Mouse (Mus musculus) c-Kit-positive CD71-positive TER-119-negative erythroid progenitor cells, embryonic 14.5 days (primary cell): ENCODE measurements around the gene Xylt1.

Source experiments
- DNase-seq: peaks from one replicate; pipeline ENCODE4 v3.0.0-alpha.2; 2013; ENCODE audit warnings: low read depth

Gene Xylt1

DNA sequence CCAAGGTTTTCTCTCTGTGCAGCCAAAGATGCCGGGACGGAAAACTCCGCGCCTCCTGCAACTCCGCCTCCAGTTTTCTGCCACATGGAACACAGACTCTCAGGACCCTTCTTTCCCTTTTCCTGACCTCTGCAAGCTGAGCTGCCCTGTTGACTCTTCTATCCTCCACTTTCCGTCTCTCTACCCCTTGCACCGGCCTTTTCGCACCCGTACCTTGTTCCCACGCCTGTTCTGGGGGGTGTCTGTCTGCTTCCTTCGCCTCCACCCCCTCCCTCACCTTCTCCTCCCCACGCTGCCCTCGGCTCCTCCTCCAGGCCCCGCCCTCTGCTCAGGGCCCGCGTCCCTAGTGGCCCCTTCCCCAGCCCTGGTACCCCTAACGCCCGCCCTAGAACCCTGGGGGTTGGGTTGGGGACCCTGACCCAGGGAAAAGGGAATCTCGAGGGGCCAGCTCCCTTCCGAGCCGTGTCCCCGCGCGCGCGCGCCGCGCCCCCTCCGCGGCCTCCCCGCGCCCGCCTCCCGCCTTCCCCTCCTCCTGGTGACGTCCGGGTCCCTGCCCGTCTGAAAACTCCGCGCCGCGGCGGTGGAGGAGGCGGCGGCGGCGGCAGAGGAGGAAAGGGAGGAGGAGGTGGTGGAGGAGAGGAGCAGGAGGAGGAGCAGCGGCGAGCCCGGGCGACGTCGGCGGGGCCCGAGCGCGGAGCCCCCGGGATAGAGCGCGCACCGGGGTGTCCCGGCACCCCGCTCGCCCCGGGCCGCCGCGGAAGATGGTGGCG, at the start of gene Xylt1:
Gene Xylt1, plus strand, starts transcription at position 562 of the 770 bp plus-strand sequence.
- DNase-seq, result no peak

DNA sequence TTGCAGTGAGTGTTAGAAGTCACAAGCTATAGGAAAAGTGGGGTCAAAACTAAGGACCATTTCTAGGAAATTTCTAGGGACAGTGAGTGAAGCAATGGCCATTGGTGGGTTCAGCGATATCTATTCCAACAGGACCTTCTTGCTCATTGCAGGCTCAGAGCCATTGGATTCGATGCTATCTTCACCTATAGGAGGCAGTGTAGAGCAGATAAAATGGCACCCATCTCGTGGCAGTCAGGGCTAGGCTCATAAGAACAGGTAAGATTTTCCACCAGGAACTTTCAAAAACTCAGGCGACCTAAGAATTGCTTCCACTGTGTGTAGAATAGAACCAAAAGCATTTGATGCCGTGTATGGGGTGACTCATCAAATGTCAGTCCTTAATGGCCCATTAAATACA, 46.8 kb upstream of the Xylt1 start:
- DNase-seq, result no peak

- DNase-seq, result no peak
Measured at GRCm38 (mm10) chr7:117356316-117356715, 24.5 kb upstream of the Xylt1 start.

- DNase-seq, result no peak
Measured at GRCm38 (mm10) chr7:117357425-117358194, 23.2 kb upstream of the Xylt1 start.

GRCm38 (mm10) chr7:117361281-117361680, 19.5 kb upstream of the Xylt1 start:
- DNase-seq, result no peak

GRCm38 (mm10) chr7:117362493-117362892, 18.3 kb upstream of the Xylt1 start:
- no peak for DNase-seq

- no peak for DNase-seq
Measured at GRCm38 (mm10) chr7:117368647-117369289, 12.0 kb upstream of the Xylt1 start.

DNA sequence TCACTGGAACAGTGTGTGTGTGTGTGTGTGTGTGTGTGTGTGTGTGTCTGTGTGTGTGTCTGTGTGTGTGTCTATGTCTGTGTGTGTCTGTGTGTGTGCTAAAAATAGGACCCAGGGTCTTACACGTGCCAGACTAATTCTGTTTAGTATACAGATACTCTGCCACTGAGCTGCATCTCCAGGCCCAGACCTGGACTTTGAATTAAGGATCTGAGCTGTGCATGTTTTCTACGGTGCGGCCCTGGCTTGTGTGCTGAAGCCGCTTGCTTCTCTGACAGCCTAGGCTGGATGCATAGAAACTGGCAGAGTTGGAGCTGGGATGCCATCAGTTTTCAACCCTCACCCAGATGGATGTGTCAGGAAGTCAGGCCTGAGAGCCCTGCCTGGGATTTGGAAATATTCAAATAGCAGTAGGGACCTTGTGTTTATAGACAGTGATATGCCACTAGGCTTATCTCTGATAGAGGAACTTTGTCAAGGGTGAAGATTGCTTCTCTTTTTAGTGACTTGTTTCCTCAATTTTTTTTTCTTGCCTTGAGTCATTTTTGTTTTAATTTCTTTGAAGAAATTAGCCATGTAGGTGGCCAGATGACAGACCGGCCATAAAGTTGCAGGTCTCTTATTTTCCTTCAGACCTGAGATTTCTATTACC, 11.4 kb upstream of the Xylt1 start:
- DNase-seq, result no peak

- peak; percentile 23 for DNase-seq
Measured at GRCm38 (mm10) chr7:117375886-117376309, 4.9 kb upstream of the Xylt1 start.

DNA sequence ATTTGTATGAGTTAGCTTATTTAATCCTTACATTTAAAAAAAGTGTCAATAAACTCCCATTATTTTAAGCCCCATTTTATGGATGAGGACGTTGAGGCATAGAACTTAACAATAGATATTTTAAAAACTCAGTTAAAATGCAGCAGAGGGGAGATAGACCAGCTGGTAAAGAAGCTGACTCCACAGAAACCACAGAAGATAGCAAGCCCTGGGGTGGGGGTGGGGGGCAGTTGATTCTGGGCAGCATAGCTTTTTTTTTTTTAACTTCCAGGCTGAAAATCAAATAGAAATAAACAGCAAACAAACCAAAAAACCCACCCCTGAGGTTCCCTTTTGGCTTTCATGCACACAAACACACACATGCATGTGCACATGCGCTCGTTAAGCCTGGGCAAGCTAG, 3.6 kb upstream of the Xylt1 start:
- no peak for DNase-seq

GRCm38 (mm10) chr7:117380036-117380417, 752 bp upstream of the Xylt1 start:
- DNase-seq, result no peak

- no peak for DNase-seq
Measured at GRCm38 (mm10) chr7:117381188-117381981, 606 bp downstream of the Xylt1 start.

- no peak for DNase-seq
Measured at GRCm38 (mm10) chr7:117382006-117382405, 1.2 kb downstream of the Xylt1 start.

DNA sequence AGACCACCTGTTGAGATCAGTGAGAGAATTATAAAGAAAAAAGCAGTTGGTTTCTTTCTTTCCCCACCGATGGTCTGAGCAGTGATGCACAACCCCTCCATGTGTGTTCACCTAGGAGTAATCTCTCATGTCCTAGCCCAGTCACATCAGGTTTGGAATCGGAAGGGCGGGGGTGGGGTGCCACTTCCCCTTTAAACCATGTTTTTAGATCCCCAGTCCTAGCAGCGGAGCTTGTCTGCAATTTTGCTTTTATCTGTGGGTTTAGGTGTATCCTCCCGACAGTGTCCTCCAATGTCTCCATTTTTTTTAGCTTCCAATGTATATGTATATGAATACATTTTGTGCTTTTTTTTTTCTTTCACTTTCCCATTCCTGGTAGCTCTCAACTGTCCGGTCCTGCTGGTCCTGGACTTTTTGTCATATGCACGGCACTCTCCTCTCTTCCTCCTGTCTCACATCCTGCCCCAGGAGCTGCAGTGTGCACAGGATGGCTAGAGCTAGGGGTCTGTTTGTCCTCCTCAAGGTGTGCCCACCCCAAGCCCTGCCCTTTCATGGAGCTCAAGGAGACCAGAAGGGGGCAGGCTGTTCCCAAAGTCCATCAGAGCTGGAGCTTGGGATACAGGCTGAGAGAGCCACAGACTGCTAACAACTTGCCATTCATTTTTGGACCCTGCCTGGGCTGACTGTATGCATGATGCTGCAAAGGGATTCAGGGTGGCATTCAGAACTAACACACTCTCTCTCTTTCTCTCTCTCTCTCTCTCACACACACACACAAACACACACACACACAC, 2.6 kb downstream of the Xylt1 start:
- no peak for DNase-seq

DNA sequence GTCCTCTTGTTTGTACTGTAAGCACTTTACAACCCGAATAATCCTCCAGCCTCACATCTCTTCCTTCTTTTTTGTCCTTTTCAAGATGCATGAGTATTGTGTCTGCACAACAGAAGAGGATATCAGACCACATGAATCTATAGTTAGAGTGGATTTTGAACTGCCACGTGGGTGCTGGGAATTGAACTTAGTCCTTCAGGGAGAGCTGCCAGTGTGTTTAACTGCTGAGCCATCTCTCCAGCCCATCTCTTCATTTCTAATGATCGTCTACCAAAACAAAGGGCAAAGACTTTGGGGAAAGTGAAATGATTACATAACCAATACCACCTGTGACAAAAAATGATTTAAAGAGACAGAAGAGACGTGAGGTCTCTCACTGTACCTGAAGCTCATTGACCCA, 5.6 kb downstream of the Xylt1 start:
- no peak for DNase-seq

DNA sequence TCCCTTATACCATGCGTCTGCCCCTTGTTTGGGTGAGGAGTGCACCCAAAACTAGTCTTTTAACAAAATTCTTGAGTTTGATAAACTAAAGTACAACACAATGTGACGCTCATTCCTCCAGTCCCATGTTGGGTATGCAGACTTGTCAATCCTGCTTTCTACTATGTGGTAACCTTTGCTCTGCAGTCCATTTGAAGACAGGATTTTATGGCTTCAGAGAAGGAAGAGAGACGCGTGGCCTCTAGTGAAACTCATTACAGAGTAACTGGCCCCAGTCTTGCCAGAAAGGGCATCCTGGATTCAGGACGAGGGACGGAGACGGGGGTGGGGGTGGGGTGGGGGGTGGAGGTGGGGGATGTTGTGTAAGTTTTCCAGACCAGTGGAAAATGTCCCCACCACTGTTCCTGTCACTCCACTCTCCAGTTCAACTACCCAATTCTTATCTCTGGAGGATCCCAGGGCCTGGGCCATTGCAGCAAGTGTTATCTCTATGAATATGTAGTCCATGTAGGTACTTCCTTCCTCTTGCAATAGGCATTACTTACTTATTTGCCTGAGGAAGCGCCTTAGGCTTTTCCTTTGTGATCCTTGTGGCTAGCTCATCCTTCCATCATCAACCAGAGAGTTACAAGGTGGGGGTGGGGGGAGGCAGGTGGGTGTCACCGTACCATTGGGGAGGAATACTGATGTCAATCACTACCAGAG, 7.7 kb downstream of the Xylt1 start:
- DNase-seq, result no peak

DNA sequence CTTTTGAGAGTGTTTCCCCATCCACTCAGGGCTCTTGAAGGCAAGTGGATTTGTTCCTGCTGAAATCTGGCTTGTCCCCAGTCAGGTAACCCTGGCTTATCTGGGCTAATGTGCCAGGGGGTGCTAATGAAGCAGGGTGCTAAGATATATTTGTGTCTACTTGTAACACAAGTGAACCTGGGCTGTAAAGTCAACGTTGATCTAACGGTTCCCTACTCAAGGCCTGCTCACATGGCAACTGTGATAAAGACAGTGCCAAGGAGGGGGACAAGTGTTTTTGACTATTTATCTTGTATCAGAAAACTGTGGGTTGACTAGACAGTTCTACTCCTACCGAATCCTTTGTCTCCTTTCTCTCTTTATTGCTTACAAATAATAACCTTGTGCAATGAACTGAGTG, 8.3 kb downstream of the Xylt1 start:
- no peak for DNase-seq

DNA sequence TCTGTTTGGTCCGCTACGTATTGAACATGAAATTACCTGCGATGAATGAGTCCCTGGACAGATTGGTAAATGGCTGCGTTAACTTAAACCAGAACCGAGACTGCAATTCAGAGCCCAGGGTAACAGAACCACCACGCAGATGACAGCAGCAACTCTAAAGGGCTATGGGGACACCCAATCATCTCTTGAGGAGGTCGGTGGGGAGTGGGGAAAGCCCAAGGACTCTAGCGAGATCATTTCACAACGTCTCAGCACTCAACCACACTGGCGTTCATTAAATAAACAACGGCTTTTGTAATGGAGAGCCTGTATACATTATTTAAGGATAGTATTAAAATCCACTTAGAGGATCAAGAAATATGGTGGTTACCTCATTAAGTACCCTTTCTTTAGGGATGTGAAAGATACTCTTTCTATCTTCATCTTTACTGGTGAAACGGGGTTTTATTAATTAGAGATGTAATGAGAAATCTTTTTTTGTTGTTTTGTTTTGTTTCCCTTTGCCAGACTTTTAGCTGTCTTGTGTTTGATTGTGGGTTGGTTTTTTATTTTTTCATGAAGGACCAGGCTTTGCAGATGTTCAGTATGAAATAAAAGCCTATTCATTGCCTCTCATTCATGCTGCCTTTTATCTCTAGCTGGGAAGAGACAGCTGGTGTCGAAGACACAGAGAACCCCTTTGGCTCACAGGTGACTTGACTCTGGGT, 12.2 kb downstream of the Xylt1 start:
- DNase-seq, result no peak

DNA sequence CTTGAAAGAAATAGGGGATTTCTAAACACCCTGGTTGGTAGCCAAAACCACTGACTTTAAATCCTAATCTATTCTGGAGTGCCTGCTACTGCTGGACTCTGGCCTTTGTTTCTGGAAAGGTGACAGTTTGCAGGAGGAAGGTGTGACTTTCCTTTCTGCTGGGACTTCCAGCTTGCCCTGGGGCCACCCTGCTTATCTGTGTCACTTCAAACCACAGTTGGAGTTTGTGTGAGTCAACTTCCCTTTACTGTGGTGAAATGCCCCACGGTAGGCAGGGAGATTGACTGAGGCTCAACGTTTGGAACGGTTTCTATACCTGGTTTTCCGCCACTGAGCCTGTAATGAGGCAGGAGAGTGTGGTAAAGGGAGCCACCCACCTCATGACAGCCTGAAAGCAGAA, 13.2 kb downstream of the Xylt1 start:
- DNase-seq, result no peak

DNA sequence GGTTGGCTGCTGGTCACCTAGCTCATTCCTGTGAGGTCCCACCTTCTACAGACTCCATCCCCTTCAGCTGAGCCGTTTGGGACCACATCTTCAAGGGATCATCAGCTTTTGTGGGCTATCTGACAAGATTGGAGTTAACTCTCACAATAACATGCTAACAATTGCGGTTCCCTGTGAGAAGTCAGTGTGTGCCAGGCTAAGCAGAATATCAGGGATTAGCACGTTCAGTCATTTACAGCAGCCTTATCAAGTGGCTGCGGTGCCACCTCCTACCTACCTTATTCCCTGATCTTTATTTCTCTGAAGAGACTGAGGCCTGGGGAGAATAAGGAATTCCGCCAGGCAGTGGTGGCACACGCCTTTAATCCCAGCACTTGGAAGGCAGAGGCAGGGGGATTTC, 13.6 kb downstream of the Xylt1 start:
- DNase-seq, result no peak
